Comparison of ENCODE assay signal across 10 mouse cellular contexts in genomic region chr3:37515485-37515884, GRCm38 (mm10).
DNase-seq lines count a peak whose midpoint lies in the region; ATAC-seq and TF ChIP-seq lines count a peak whose summit lies in the region.
"Had no signal": no experiment of that assay in that cellular context is flagged by ENCODE, and none has a peak within 500 bp of the region (broad histone marks: within the 10 kb centered on the region; RNA-seq: fewer than 3 reads in every experiment).

No protein-coding gene starts in this region.

- peak; percentile 4 for DNase-seq in hindbrain, postnatal 0 days (ENCODE audit: low spot score)
- peak; percentile 53 for DNase-seq in CH12.LX (ENCODE audit: extremely low read depth)
- DNase-seq in c-Kit-negative CD71-positive TER-119-positive erythroid progenitor cells, embryonic 14.5 days (ENCODE audit: low read depth, low spot score) = peak; percentile 63
- DNase-seq in gastrocnemius, postnatal 4 days (ENCODE audit: low spot score in 2 of 2) = peak; percentile 17 to 37
- DNase-seq in limb, embryonic 11.5 days (ENCODE audit: low spot score) = peak; percentile 56
- DNase-seq in naive thymus-derived CD4-positive, alpha-beta T cell, adult 2 months (ENCODE audit: low read depth) = peak; percentile 60
- peak; percentile 20 for DNase-seq in urinary bladder, postnatal 14 days (ENCODE audit: low spot score)

- H3K36me3 ChIP-seq in hindbrain, postnatal 0 days (ENCODE audit: insufficient read depth, low read length) = no peaks in the 10 kb centered on the region
- no peaks in the 10 kb centered on the region for H3K36me3 ChIP-seq in hindbrain, embryonic 16.5 days (ENCODE audit: control insufficient read depth, insufficient read depth, low read length)
- H3K36me3 ChIP-seq in CH12.LX (replicated peaks in 1 of 2; ENCODE audit: control insufficient read depth in 1 of 2, insufficient read depth in 1 of 2, low read length in 1 of 2) = peaks cover 0 to 28% of the 10 kb centered on the region in 2 experiments
- H3K36me3 ChIP-seq in limb, embryonic 11.5 days (ENCODE audit: control insufficient read depth, insufficient read depth, low read length) = no peaks in the 10 kb centered on the region
- H3K36me3 ChIP-seq: embryonic facial prominence, embryonic 13.5 days; limb, embryonic 15.5 days had no signal

- TF ChIP-seq RAD21 in CH12.LX (IDR thresholded peaks at IDR 0.05; ENCODE audit: low read depth, low read length) = peak; percentile 23

- in situ Hi-C loops in CH12.LX (cut with MboI; ENCODE audit: low pct_ligation_motif_present, low pct_unique_long_range_greater_than_20kb, low sequenced_read_pairs) = no loop called here

- dilution Hi-C loops in CH12.LX (cut with MboI; ENCODE audit: extremely low pct_ligation_motif_present, extremely low pct_unique_long_range_greater_than_20kb, low sequenced_read_pairs) = no loop called here

- TF ChIP-seq POLR2A in CH12.LX (IDR thresholded peaks at IDR 0.05; ENCODE audit: low read depth, low read length) = no peak

- no peaks in the 10 kb centered on the region for H3K27me3 ChIP-seq in hindbrain, postnatal 0 days (ENCODE audit: insufficient read depth, low read length)
- no peaks in the 10 kb centered on the region for H3K27me3 ChIP-seq in hindbrain, embryonic 16.5 days (replicated peaks; ENCODE audit: control insufficient read depth, insufficient read depth, low read length)
- no peaks in the 10 kb centered on the region for H3K27me3 ChIP-seq in CH12.LX (replicated peaks)
- no peaks in the 10 kb centered on the region for H3K27me3 ChIP-seq in limb, embryonic 11.5 days (ENCODE audit: control insufficient read depth, insufficient read depth, low read length)
- H3K27me3 ChIP-seq: embryonic facial prominence, embryonic 13.5 days; limb, embryonic 15.5 days had no signal

- H3K4me1 ChIP-seq in hindbrain, postnatal 0 days (ENCODE audit: insufficient read depth, low read length) = no peaks in the 10 kb centered on the region
- H3K4me1 ChIP-seq in hindbrain, embryonic 16.5 days (ENCODE audit: control insufficient read depth, insufficient read depth, low read depth, low read length) = no peaks in the 10 kb centered on the region
- no peaks in the 10 kb centered on the region for H3K4me1 ChIP-seq in CH12.LX (ENCODE audit: control insufficient read depth in 1 of 2, insufficient read depth in 2 of 2)
- no peaks in the 10 kb centered on the region for H3K4me1 ChIP-seq in limb, embryonic 11.5 days (ENCODE audit: control insufficient read depth, insufficient read depth, low read length)
- H3K4me1 ChIP-seq: embryonic facial prominence, embryonic 13.5 days; limb, embryonic 15.5 days had no signal

- H3K9me3 ChIP-seq in hindbrain, postnatal 0 days (ENCODE audit: low read length) = no peaks in the 10 kb centered on the region
- no peaks in the 10 kb centered on the region for H3K9me3 ChIP-seq in hindbrain, embryonic 16.5 days (ENCODE audit: control insufficient read depth, low read length)
- no peaks in the 10 kb centered on the region for H3K9me3 ChIP-seq in CH12.LX (replicated peaks; ENCODE audit: low read length)
- no peaks in the 10 kb centered on the region for H3K9me3 ChIP-seq in limb, embryonic 11.5 days (ENCODE audit: control insufficient read depth, low read length)
- H3K9me3 ChIP-seq: embryonic facial prominence, embryonic 13.5 days; limb, embryonic 15.5 days had no signal

- 0 out of 2 replicates have a peak, but pooled peaks have one; percentile 35 for ATAC-seq in hindbrain, postnatal 0 days
- no peak for ATAC-seq in hindbrain, embryonic 16.5 days
- no peak for ATAC-seq in limb, embryonic 11.5 days (ENCODE audit: insufficient number of reproducible peaks, low FRiP score, low TSS enrichment, low read depth)

- WGBS in hindbrain, postnatal 0 days = 35% methylated on average over 2 of the region's 2 CpGs
- WGBS in hindbrain, embryonic 16.5 days = 13% methylated on average over 2 of the region's 2 CpGs
- WGBS in limb, embryonic 11.5 days = 14% methylated on average over 2 of the region's 2 CpGs

- peak; percentile 65 for TF ChIP-seq CTCF in hindbrain, postnatal 0 days (IDR thresholded peaks at IDR 0.05; ENCODE audit: low read depth)
- TF ChIP-seq CTCF in CH12.LX (conservative IDR thresholded peaks at IDR 0.05 in 1 of 2, IDR thresholded peaks at IDR 0.05 in 1 of 2; ENCODE audit: low read depth in 2 of 2, low read length in 2 of 2) = peak; percentile 58 to 69; a peak in 3 of 4 replicates

- no peak for TF ChIP-seq EP300 in CH12.LX (IDR thresholded peaks at IDR 0.05; ENCODE audit: low read length)

- no peak overlapping the region for H3K27ac ChIP-seq in hindbrain, postnatal 0 days
- H3K27ac ChIP-seq in hindbrain, embryonic 16.5 days (ENCODE audit: low read depth, low read length) = no peak overlapping the region
- no peak overlapping the region for H3K27ac ChIP-seq in CH12.LX (ENCODE audit: insufficient read depth, low read depth)
- no peak overlapping the region for H3K27ac ChIP-seq in limb, embryonic 11.5 days (replicated peaks; ENCODE audit: low read depth, low read length)
- H3K27ac ChIP-seq: embryonic facial prominence, embryonic 13.5 days; limb, embryonic 15.5 days had no signal

- no peaks in the 10 kb centered on the region for H3K79me2 ChIP-seq in CH12.LX (replicated peaks; ENCODE audit: control insufficient read depth, extremely low read depth, insufficient read depth, poor library complexity, severe bottlenecking)

- no peak overlapping the region for H3K9ac ChIP-seq in hindbrain, postnatal 0 days (replicated peaks; ENCODE audit: low read length)
- H3K9ac ChIP-seq in hindbrain, embryonic 16.5 days (ENCODE audit: low read depth, low read length) = no peak overlapping the region
- no peak overlapping the region for H3K9ac ChIP-seq in CH12.LX (ENCODE audit: insufficient read depth, low read depth)
- no peak overlapping the region for H3K9ac ChIP-seq in limb, embryonic 11.5 days (ENCODE audit: low read length)
- H3K9ac ChIP-seq: embryonic facial prominence, embryonic 13.5 days; limb, embryonic 15.5 days had no signal

- H3K4me2 ChIP-seq in hindbrain, postnatal 0 days (ENCODE audit: low read depth, low read length) = no peak overlapping the region
- no peak overlapping the region for H3K4me2 ChIP-seq in hindbrain, embryonic 16.5 days (ENCODE audit: low read length)
- H3K4me2 ChIP-seq in CH12.LX (ENCODE audit: insufficient read depth, low read depth, poor library complexity, severe bottlenecking) = no peak overlapping the region
- no peak overlapping the region for H3K4me2 ChIP-seq in limb, embryonic 11.5 days (ENCODE audit: low read depth, severe bottlenecking)
- H3K4me2 ChIP-seq: embryonic facial prominence, embryonic 13.5 days; limb, embryonic 15.5 days had no signal

- H3K4me3 ChIP-seq in hindbrain, postnatal 0 days (ENCODE audit: low read length) = no peak overlapping the region
- no peak overlapping the region for H3K4me3 ChIP-seq in hindbrain, embryonic 16.5 days (ENCODE audit: low read length)
- H3K4me3 ChIP-seq in CH12.LX (replicated peaks in 1 of 3; ENCODE audit: low read depth in 2 of 3, low read length in 2 of 3, poor library complexity in 1 of 3) = no peak overlapping the region
- no peak overlapping the region for H3K4me3 ChIP-seq in limb, embryonic 11.5 days (ENCODE audit: low read depth, low read length)
- H3K4me3 ChIP-seq: embryonic facial prominence, embryonic 13.5 days; limb, embryonic 15.5 days had no signal

TF ChIP-seq in CH12.LX, 34 proteins besides CTCF, POLR2A, EP300 and RAD21:
- no peak for TF ChIP-seq ZC3H11A (IDR thresholded peaks at IDR 0.05; ENCODE audit: low read depth, low read length)
- no peak for TF ChIP-seq MXI1 (IDR thresholded peaks at IDR 0.05; ENCODE audit: low read depth, low read length)
- TF ChIP-seq MAFK (IDR thresholded peaks at IDR 0.05; ENCODE audit: insufficient replicate concordance, low read length) = no peak
- no peak for TF ChIP-seq GABPA (IDR thresholded peaks at IDR 0.05; ENCODE audit: insufficient replicate concordance, low read depth, low read length)
- no peak for TF ChIP-seq HCFC1 (IDR thresholded peaks at IDR 0.05; ENCODE audit: low read depth, low read length)
- peak; percentile 61 for TF ChIP-seq SMC3 (IDR thresholded peaks at IDR 0.05; ENCODE audit: low read depth, low read length)

Comparison
In these comparisons a context has a peak if more than half of its experiments do, and no peak if none do; other contexts are left out.
1. DNase-seq: peak in every context shown above with its lines; median percentile 63 in c-Kit-negative CD71-positive TER-119-positive erythroid progenitor cells, embryonic 14.5 days; 60 in naive thymus-derived CD4-positive, alpha-beta T cell, adult 2 months; 56 in limb, embryonic 11.5 days; 53 in CH12.LX; 27 in gastrocnemius, postnatal 4 days; 20 in urinary bladder, postnatal 14 days; 4 in hindbrain, postnatal 0 days.